Mouse (Mus musculus) kidney, adult 18-20 months (tissue): ENCODE data around the gene Gm28048.
A peak's percentile ranks its signal among the peaks of the same experiment; 100 is the strongest.

Experiments
- DNase-seq: peaks from one replicate; pipeline ENCODE4 v3.0.0; 2021

Gm28048 gene

GRCm38 (mm10) chr11:22830179-22830611 lies 151.7 kb downstream of the Gm28048 start:
- DNase-seq: no peak

DNA sequence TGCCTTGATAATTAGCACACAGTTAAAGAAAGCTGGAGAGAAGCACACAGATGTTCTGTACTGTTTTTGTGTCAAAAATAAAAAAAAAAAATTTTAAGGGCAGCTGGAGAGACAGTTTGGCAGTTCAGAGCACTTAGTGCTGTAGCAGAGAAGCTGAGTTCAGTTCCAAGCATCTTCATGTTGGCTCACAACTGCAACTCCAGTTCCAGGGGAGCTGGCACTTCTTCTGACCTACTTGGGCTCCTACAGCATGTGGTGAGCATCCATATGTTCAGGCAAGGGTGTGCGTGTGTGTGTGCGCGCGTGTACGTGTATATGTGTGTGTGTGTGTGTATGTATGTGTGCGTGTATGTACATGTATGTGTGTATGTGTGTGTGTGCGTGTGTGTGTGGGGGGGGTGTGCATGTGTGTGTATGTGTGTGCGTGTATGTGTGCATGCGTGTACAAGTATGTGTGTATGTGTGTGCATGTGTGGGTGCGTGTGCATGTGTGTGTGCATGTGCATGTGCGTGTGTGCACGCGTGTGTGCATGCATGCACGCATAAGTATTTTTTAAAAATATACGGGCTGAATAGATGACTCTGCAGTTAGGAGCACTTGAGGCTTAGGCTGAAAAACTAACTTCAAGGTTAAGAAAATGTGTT lies 152.8 kb downstream of the Gm28048 start:
- no peak for DNase-seq

DNA sequence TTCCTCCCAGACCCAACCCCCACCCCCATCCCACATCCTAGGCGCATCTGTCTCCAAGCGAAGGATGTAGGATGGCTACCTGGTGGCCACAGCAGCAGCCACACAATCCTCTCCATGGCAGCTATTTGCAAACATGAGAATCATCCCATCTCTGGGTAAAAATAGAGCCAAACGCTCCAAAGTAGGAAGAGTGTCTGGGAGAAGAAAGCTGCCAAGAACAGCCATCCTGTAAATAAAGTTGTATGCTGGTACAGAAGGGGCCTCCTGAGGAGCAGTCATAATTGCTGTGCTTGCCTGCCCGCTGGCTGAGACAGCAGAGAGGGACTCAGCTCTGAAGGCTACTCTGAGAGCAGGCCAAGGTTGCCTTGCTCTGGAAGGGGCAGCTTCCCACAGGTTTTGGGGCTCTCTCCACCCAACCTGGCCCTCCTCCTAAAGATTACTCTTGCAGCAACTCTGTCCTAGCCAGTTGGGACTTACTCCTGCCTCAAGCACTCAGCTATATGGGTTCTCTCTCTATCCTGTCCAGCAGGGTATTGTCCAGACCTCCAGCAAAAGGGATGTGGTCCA lies 154.3 kb downstream of the Gm28048 start:
- no peak for DNase-seq

DNA sequence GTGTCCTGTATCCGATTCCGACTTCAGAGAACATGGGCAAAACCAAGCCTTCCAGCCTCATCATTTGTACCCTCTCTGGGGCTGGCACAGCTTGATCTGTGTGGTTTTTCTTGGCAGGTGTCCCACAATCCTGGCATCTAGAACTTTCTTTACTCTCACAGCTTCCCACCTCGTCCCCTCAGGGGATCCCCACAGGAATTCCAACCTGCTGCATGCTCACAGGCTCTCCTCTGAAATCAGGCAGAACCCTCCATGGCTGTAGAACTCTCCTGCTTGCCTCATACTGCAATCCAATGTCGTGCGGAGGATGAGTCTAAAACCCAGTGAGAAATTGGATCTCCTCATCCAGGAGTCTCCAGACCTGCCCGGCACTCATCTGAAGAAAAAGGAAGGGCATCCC lies 155.2 kb downstream of the Gm28048 start:
- no peak for DNase-seq

- no peak for DNase-seq
Observed at GRCm38 (mm10) chr11:22826051-22826450, 155.8 kb downstream of the Gm28048 start.

DNA sequence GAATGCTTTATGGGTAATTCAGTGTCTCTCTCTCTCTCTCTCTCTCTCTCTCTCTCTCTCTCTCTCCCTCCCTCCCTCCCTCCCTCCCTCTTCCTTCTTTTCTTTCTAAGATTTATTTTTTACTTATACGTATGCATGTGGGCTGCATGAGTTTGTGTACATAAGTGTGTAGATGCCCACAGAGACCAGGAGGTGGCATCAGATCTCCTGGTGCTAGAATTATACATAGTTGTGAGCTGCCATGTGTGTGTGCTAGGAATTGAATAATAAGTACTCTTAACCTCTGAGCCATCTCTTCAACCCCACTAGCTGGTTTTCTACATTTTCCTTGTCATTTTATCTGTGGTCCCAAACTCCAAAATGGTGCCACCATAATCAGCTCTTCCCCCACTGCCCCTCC lies 156.3 kb downstream of the Gm28048 start:
- no peak for DNase-seq

- no peak for DNase-seq
Observed at GRCm38 (mm10) chr11:22824049-22824705, 157.7 kb downstream of the Gm28048 start.

DNA sequence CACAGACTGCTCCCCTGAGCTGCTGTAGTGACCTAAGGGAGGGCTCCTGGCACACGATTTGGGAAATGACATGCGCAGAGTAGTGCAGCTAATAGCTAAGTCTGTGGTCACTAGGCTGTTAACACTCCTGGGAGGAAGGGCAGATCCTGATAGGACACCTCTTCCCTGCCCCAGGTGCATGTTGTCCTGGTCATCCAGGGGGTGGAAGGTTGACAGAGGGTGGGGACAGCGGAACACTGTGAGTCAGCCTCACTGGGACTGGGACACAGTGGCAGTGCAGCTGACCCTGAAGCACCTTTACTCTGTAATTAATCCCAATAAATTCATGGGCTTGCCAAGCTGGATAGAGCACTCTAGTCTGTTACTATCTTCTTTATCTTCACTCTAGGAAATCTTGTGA lies 160.6 kb downstream of the Gm28048 start:
- no peak for DNase-seq

DNA sequence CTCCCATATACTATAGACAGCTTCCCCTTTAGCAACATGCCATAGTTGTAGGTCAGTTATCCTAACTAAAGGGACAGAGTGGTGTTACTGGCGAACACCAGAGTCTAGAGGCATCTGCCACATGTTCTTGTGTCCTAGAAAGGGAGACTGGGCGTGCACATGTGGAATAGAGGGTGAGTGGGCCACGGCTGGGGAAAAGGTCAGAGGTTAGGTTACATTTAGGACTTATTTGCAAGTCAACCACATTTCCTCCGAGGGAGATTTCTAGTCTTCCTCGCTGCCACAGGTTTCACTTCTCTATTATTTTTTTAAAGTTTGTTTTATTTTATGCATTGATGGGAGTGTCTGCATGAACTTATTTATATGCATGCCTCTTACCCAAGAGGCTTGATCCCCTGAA lies 163.5 kb downstream of the Gm28048 start:
- DNase-seq: no peak

DNA sequence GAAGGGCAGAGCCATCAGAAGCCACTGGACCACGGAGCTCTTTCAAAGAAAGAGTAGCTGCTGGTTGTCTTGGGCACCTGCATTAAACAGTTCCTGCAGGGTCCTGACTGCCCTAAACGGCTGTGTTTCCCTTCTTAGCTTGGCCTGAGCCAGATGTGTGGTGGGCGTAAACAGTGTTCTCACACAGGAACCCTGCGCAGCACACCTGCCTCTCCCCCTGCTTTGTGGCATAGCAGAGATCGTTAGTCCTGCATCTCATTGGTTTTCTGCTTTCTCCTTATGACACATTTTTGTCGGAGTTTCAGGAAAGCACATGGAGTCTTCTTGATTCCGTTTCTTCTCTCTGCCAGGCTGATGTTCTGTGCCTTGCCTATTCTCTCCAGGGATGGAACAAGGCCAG lies 166.0 kb downstream of the Gm28048 start:
- DNase-seq: no peak

DNA sequence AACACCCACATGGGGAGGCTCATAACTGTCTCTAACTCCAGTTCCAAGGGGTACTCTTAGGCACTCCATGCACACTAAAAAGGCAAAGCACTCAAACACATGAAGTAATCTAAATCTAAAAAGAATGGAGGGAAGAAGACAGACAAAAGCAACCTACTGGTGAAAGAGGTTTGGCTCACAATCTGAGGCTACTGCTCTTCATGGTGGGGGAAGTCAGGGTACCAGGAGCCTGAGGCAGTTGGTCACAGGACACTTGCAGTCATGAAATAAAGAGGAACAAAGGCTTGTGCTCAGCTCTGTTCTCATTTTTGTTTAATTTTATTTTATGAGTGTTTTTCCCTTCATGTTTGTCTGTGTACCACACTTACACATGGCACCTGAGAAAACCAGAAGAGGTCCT lies 166.7 kb downstream of the Gm28048 start:
- DNase-seq: no peak

GRCm38 (mm10) chr11:22813921-22814704 lies 167.8 kb downstream of the Gm28048 start:
- DNase-seq: no peak

DNA sequence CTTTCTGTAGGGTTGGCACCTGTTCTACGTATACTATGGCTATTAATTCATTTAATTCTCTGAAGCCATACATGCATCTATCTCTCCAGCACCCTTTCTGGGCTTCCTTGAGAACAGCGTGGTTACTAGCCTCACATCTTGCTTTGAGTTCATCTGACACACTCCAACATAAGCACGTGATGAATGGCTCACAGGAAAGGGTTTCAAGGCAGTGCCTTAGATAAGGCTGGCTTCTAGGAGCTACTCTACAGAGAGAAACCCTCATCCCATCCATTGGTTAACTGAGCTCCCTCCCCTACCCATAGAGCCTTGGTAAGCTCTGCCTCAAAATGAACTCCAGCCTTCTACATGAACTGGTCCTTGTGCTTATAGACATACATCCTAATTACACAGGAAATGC lies 168.5 kb downstream of the Gm28048 start:
- no peak for DNase-seq

GRCm38 (mm10) chr11:22811413-22811812 lies 170.5 kb downstream of the Gm28048 start:
- DNase-seq: no peak

DNA sequence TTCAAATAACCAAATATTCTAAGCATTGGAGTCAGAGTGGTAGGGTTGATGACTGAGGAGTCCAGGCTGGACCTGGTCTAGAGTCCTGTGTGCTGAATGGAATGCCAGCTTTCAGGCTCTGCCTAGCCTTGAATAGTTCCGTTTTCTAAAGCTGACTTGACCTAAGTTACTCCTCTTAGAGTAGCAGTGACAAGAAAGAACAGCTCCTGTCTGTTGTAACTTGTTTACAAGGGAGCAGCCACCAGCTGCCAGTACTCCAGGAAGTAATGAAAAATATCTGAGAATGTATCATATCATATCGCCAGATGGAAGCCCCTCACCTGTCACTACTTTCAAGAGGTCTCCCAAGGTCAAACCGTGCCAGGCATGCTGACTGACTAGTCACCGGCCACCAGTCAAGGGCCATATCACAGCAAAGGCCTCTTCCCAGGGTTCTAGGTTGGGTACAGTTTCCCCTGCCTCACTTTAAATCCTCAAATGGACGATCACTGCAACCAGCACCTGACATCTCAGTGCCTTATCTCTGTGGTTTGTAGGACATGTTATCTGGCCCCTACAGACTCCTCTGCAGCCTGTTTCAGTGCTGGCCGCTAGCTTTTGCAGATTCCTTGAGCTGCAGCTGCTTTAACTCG lies 172.3 kb downstream of the Gm28048 start:
- no peak for DNase-seq

GRCm38 (mm10) chr11:22808040-22808439 lies 173.8 kb downstream of the Gm28048 start:
- no peak for DNase-seq

- DNase-seq: no peak
Observed at GRCm38 (mm10) chr11:22805171-22805570, 176.7 kb downstream of the Gm28048 start.

DNA sequence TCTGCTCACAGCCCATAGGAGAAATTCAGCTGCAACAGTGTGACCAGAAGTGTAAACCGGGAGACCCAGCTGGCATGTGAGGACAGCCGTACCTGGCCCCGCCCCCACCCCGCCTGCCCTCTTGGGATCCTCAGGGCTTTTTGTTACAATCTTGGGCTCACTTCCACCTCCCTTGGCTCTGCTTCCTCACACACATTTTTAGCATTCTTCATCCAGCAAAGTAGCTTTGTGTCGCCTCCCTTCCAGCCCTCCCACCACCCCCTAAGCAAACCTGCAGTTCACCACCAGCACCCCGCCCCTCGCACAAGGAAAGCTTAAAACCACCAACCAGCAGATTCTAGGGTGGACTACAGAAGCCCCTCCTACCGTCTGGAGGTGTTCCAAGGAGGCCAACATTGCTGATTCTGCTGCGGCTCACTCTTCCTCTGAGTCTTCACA lies 181.9 kb downstream of the Gm28048 start:
- DNase-seq: peak; percentile 52

DNA sequence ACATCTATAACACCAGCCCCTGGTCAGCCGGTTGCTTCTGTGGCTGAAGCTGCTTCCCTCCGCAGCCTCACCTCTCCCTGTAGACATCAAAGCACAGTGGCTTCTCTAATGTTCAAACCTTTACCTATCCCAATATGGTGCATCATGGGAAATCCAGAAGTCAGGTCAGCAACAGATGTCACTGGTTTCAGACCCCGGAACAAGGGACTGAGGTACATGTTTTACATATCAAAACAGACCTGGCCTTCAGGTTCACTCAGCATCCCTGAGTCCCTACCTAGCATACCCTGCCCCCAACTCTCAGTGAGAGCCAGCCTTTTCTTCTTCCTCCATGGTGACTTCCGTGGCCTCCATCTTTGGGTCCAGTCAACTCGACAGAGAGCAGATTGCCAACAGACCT lies 183.0 kb downstream of the Gm28048 start:
- no peak for DNase-seq

- DNase-seq: no peak
Observed at GRCm38 (mm10) chr11:22794734-22795133, 187.2 kb downstream of the Gm28048 start.

GRCm38 (mm10) chr11:22793881-22794203 lies 188.0 kb downstream of the Gm28048 start:
- DNase-seq: no peak

GRCm38 (mm10) chr11:22793176-22793880 lies 188.6 kb downstream of the Gm28048 start:
- DNase-seq: no peak

DNA sequence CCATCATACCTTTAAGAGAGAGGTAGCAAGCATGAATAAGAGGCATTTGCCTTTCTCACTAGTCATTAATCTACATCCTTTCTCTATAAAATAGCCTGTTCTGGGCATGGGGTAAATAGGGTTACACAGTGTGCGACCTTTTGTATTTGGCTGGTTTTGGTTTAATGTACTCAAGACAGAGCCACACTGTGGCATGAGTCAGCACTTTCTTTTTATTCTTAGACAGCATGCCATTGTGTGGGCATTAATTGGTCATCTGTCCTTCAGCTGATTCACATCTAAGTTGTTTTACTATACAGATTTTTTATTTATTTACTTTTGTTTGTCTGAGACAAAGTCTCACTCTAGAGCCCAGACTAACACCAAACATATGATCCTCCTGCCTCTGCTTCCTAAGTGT lies 189.7 kb downstream of the Gm28048 start:
- DNase-seq: no peak
